Mouse (Mus musculus): ENCODE results near the gene Coq8a. TPM values are rescaled to one million over a fixed set of nuclear protein-coding genes. Genes with fewer than 3 reads are reported as not detected.

The Coq8a gene
- total and polyA plus RNA-seq, 2 experiments from 2014 or later = 1.8 to 7.3 TPM

DNA sequence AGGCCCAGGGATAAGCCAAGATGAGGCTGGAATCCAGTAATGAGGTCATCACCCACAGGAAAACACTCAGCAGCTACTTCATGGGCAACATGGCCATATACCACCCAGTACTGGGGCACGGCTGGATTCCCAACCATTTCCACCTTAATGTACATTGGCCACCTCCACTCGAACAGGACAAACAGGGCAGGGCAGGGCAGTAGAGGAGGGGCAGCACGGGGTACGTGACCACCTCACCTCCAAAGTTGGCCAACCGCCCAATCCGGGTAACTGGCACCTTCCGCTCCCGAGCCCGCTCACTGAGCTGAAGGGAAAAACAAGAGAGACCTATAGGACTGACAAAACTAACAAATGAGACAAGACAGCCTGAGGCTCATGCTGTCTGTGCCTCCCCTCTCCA, 21.1 kb downstream of the Coq8a start:
- no peak overlapping the region for H3K27ac ChIP-seq (ENCODE audit: low read depth, low read length)
- TF ChIP-seq CTCF (IDR thresholded peaks at IDR 0.05; ENCODE audit: low read depth) = no peak
- H3K4me1 ChIP-seq (ENCODE audit: insufficient read depth) = no peaks in the 10 kb centered on the region
- no peak overlapping the region for H3K4me2 ChIP-seq (ENCODE audit: low read depth)
- no peak for ATAC-seq
- H3K27me3 ChIP-seq (ENCODE audit: insufficient read depth, low read length) = no peaks in the 10 kb centered on the region
- H3K4me3 ChIP-seq (ENCODE audit: low read depth, low read length) = no peak overlapping the region
- no peak overlapping the region for H3K9ac ChIP-seq
- no peak for DNase-seq
- 84% methylated on average over 9 of the region's 9 CpGs for WGBS
- H3K36me3 ChIP-seq (ENCODE audit: insufficient read depth) = no peaks in the 10 kb centered on the region
- no peaks in the 10 kb centered on the region for H3K9me3 ChIP-seq (ENCODE audit: low read length)

DNA sequence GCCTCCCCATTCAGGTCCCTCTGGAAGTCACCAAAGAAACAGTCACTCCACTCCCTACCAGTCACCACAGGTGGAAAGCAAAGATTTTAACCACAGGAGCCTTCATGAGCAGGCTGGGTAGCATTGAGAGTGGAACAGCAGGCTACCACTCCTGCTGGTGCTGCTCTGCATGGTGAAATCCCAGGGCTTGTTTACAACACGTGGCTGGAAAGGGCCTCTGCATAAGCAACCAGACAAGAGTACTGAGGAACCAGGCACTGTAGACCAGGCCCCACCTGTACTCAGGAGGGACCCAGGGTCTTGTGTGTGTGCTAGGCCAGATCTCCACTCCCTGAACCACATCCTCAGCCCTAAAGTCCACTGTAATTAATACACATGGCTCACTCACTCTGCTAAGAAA, 22.6 kb downstream of the Coq8a start:
- no peak for DNase-seq
- no peak for ATAC-seq

DNA sequence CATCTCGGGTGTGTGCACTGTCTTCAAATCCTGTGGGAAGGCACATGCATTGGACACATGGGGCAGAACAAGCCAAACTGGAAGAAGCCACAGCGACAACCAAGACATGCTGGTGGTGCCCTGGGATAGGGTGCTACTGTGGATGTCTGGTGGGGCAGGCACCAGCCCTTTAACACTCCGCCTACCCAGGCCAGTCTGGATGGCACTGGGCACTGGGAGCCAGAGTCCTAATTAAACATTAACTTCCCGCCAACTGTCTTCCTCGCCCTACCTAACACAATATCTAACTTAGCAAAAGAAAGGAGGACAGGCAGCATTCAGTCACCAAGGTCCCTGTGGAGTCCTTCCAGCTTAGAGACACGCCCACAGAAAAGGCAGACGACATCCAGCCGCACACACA, 23.8 kb downstream of the Coq8a start:
- 64% methylated on average over 8 of the region's 8 CpGs for WGBS
- no peak overlapping the region for H3K4me2 ChIP-seq (ENCODE audit: low read depth)
- no peak overlapping the region for H3K27ac ChIP-seq (ENCODE audit: low read depth, low read length)
- no peak for DNase-seq
- 0 out of 2 replicates have a peak, but pooled peaks have one; percentile 10 for ATAC-seq
- no peaks in the 10 kb centered on the region for H3K27me3 ChIP-seq (ENCODE audit: insufficient read depth, low read length)
- no peak overlapping the region for H3K4me3 ChIP-seq (ENCODE audit: low read depth, low read length)
- no peaks in the 10 kb centered on the region for H3K36me3 ChIP-seq (ENCODE audit: insufficient read depth)
- no peaks in the 10 kb centered on the region for H3K4me1 ChIP-seq (ENCODE audit: insufficient read depth)
- no peak for TF ChIP-seq CTCF (IDR thresholded peaks at IDR 0.05; ENCODE audit: low read depth)
- no peaks in the 10 kb centered on the region for H3K9me3 ChIP-seq (ENCODE audit: low read length)
- no peak overlapping the region for H3K9ac ChIP-seq

More for the DNA sequence above, 22.6 kb downstream of the Coq8a start:
- H3K27me3 ChIP-seq (ENCODE audit: insufficient read depth, low read length) = no peaks in the 10 kb centered on the region
- H3K4me2 ChIP-seq (ENCODE audit: low read depth) = no peak overlapping the region
- 8% methylated on average over 1 of the region's 1 CpGs for WGBS
- no peak overlapping the region for H3K27ac ChIP-seq (ENCODE audit: low read depth, low read length)
- no peaks in the 10 kb centered on the region for H3K4me1 ChIP-seq (ENCODE audit: insufficient read depth)
- H3K9ac ChIP-seq = no peak overlapping the region
- TF ChIP-seq CTCF (IDR thresholded peaks at IDR 0.05; ENCODE audit: low read depth) = no peak
- H3K9me3 ChIP-seq (ENCODE audit: low read length) = no peaks in the 10 kb centered on the region
- no peaks in the 10 kb centered on the region for H3K36me3 ChIP-seq (ENCODE audit: insufficient read depth)
- H3K4me3 ChIP-seq (ENCODE audit: low read depth, low read length) = no peak overlapping the region

DNA sequence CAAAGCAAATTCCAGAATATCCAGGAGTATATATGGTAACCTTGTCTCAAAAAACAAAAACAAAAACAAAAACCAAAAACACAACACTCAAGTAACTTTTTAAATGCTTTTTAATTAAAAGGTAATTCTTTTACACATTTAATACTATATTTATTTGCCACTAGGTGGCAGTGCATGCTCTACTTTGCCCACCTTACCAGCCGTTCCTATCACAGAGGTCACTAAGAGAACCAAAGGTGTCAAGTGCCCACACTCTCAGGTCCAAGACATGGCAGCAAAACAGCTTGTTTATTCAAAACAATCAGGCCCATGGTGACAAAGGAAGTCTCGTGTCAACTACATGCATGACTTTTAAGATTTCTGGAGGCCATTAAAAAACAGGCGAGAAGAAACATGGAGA, 24.2 kb downstream of the Coq8a start:
- no peaks in the 10 kb centered on the region for H3K9me3 ChIP-seq (ENCODE audit: low read length)
- 33% methylated on average over 3 of the region's 3 CpGs for WGBS
- H3K36me3 ChIP-seq (ENCODE audit: insufficient read depth) = no peaks in the 10 kb centered on the region
- no peak overlapping the region for H3K9ac ChIP-seq
- H3K4me3 ChIP-seq (ENCODE audit: low read depth, low read length) = no peak overlapping the region
- no peak overlapping the region for H3K4me2 ChIP-seq (ENCODE audit: low read depth)
- peak; percentile 70 for TF ChIP-seq CTCF (IDR thresholded peaks at IDR 0.05; ENCODE audit: low read depth)
- no peak overlapping the region for H3K27ac ChIP-seq (ENCODE audit: low read depth, low read length)
- DNase-seq (peak; percentile 53), ATAC-seq (no peak)
- H3K4me1 ChIP-seq (ENCODE audit: insufficient read depth) = no peaks in the 10 kb centered on the region
- no peaks in the 10 kb centered on the region for H3K27me3 ChIP-seq (ENCODE audit: insufficient read depth, low read length)

DNA sequence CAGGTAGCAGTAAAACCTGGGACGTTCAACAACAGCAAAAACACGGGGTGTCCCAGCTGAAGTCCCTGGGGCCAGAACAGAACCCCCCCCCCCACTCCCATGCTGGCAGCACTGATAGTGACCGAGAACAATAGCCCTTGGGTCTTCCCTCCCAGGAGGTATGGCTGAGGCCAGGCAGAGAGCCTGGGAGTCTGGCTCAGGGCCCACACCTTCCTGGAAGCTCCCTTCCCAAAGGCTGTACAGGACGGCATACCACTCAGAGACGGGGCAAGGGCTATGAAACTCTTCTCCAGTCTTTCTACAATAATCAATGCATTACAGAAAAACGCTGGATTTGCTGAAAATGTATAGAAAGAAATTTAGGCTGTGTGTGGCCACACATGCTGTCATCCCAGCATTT, 24.7 kb downstream of the Coq8a start:
- Histone ChIP-seq H3K4me2 (ENCODE audit: low read depth) (no peak overlapping the region), H3K4me1 (ENCODE audit: insufficient read depth) (no peaks in the 10 kb centered on the region), H3K9ac (no peak overlapping the region), H3K27me3 (ENCODE audit: insufficient read depth, low read length) (no peaks in the 10 kb centered on the region), H3K27ac (ENCODE audit: low read depth, low read length) (no peak overlapping the region), H3K36me3 (ENCODE audit: insufficient read depth) (no peaks in the 10 kb centered on the region), H3K9me3 (ENCODE audit: low read length) (no peaks in the 10 kb centered on the region), H3K4me3 (ENCODE audit: low read depth, low read length) (no peak overlapping the region)
- ATAC-seq = no peak
- 56% methylated on average over 6 of the region's 6 CpGs for WGBS
- DNase-seq = no peak
- no peak for TF ChIP-seq CTCF (IDR thresholded peaks at IDR 0.05; ENCODE audit: low read depth)

DNA sequence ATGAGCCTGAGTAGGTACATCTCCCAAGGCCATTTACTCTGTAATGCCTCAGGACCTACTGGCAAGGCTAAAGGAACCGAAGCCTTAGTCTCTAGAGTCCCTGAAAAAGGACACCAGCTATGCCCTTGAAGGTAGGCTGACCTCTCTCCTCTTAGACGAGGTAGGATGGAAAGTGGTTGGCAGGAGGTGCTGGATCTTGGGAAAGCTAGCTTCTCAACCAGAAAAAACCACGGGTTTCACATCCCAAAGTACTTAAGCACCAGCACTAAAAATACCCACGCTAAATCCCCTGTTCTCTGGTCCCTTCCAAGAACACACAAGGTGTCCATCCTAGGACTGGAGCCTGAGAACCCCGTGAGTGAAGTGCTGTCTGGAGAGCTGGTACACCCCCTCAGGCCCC, 26.4 kb downstream of the Coq8a start:
- no peak for TF ChIP-seq CTCF (IDR thresholded peaks at IDR 0.05; ENCODE audit: low read depth)

DNA sequence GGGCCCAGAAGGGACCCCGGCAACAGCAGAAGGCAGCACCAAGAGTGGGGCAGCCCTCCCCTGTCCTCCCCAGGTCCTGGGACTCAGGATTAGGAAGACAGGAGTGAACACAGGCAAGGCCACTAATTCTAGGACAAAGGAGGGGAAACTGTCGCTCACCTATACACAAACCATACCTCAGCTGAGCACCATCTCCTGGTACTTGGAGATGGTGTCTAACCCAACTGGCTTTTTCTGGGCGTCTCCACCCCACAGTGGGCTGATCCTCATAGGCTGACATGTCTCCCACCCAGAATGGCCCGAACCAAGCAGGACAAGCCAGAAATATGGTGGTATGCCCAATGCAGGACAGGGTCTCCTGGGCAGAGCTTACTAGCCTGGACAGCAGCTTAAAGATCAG, 26.8 kb downstream of the Coq8a start:
- Histone ChIP-seq H3K9ac (no peak overlapping the region), H3K9me3 (ENCODE audit: low read length) (no peaks in the 10 kb centered on the region), H3K4me3 (ENCODE audit: low read depth, low read length) (no peak overlapping the region), H3K27ac (ENCODE audit: low read depth, low read length) (no peak overlapping the region), H3K4me1 (ENCODE audit: insufficient read depth) (no peaks in the 10 kb centered on the region), H3K4me2 (ENCODE audit: low read depth) (no peak overlapping the region), H3K36me3 (ENCODE audit: insufficient read depth) (peaks cover under 1% of the 10 kb centered on the region; the same call in 1 of the 2 replicates), H3K27me3 (ENCODE audit: insufficient read depth, low read length) (no peaks in the 10 kb centered on the region)
- TF ChIP-seq CTCF (IDR thresholded peaks at IDR 0.05; ENCODE audit: low read depth) = no peak
- ATAC-seq (no peak), DNase-seq (no peak)
- WGBS = 88% methylated on average over 4 of the region's 4 CpGs

More for the DNA sequence above, 26.4 kb downstream of the Coq8a start:
- Histone ChIP-seq H3K9me3 (ENCODE audit: low read length) (no peaks in the 10 kb centered on the region), H3K27ac (ENCODE audit: low read depth, low read length) (no peak overlapping the region), H3K4me2 (ENCODE audit: low read depth) (no peak overlapping the region), H3K4me1 (ENCODE audit: insufficient read depth) (no peaks in the 10 kb centered on the region), H3K9ac (no peak overlapping the region), H3K4me3 (ENCODE audit: low read depth, low read length) (no peak overlapping the region), H3K36me3 (ENCODE audit: insufficient read depth) (no peaks in the 10 kb centered on the region), H3K27me3 (ENCODE audit: insufficient read depth, low read length) (no peaks in the 10 kb centered on the region)
- 84% methylated on average over 5 of the region's 5 CpGs for WGBS
- no peak for DNase-seq
- no peak for ATAC-seq

DNA sequence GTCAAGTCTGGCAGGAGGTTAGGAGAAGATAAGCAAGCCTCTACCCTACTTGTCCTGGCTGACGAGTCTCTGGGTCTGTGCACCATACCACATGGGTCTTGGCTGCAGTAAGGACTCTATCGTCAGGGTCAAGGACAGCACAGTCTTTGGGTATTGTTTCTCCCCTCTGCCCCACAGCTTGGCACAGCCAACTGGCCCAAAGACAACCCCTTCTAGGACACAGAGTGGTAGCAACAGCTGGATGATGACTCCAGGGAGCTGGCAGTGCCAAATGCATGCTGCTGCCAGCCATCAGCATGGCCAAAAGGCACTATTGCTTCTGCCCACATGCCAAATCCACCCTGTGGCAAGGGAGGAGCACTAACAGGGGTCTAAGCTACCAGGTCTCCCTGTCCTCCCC, 27.5 kb downstream of the Coq8a start:
- Histone ChIP-seq H3K27ac (ENCODE audit: low read depth, low read length) (no peak overlapping the region), H3K9ac (no peak overlapping the region), H3K4me3 (ENCODE audit: low read depth, low read length) (no peak overlapping the region), H3K4me2 (ENCODE audit: low read depth) (no peak overlapping the region), H3K4me1 (ENCODE audit: insufficient read depth) (no peaks in the 10 kb centered on the region), H3K27me3 (ENCODE audit: insufficient read depth, low read length) (no peaks in the 10 kb centered on the region), H3K9me3 (ENCODE audit: low read length) (no peaks in the 10 kb centered on the region), H3K36me3 (ENCODE audit: insufficient read depth) (peaks cover 5% of the 10 kb centered on the region; the same call in 1 of the 2 replicates)
- ATAC-seq = no peak
- no peak for DNase-seq
- WGBS = 80% methylated on average over 2 of the region's 2 CpGs
- no peak for TF ChIP-seq CTCF (IDR thresholded peaks at IDR 0.05; ENCODE audit: low read depth)
